Mouse (Mus musculus) cerebellum, adult 2 months (tissue): ENCODE data around the gene Stard3.

Source experiments
- CTCF ChIP-seq: fragments of 200-500 bp; IDR thresholded peaks from 2 replicates; pipeline ENCODE4 v1.5.1; 2011; ENCODE audit warnings: low read depth, mild to moderate bottlenecking, control low read depth, low read length, moderate library complexity, borderline replicate concordance; ENCODE audit not compliant: insufficient read depth
- POLR2A ChIP-seq: fragments of 200-500 bp; IDR thresholded peaks from 2 replicates; pipeline ENCODE4 v1.6.1; 2011; ENCODE audit warnings: low read length, control low read depth, borderline replicate concordance; ENCODE audit not compliant: insufficient read depth

DNA sequence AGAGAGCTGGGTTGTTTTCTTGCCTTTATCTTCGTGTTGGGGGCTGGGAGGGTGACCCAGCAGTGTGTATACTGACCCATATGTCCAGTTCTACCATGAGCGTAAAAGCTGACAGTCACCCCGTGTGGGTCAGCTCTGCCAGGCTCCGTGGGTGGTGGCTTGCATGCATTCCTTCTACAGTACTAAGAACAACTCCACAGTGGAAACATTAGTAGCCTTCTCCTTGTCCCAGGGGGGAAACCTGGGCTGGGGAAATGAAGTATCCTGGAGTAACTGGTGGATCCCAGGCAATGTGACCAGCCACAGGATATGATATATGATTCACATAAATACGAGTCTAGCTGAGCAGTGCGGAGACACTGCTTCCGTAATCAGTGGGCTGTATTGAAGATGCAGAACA, 55.6 kb downstream of the Stard3 start:
- TF ChIP-seq CTCF (no peak), POLR2A (no peak)
